Mouse (Mus musculus): ENCODE results near the gene Pip4p1.
A peak's percentile ranks its signal among the peaks of the same experiment; 100 is the strongest.
"Not testable (repeated sequence)": the region's sequence is repeated elsewhere in the genome, so short reads cannot be mapped to it uniquely, and the experiment has no call there.

Pip4p1 gene

DNA sequence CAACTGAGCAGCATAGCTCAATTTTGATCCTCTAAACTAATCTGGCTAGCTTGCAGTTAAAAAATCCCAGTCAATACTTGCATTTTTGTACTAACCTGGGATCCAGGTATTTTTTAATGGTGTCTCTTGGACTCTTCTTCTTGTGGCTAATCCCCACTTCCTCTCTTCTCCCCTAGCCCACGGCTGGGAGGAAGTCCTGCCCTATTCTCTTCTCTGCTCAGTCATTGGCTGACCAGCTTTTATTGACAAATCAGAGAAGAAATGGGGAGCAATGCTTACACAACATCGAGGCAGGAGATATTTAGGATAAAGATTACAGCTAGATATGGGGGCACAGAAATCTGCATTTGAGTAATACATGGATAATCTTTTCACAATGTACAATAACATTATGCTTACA, 8.3 kb upstream of the Pip4p1 start:
- no peak for DNase-seq (ENCODE audit: low spot score)

- DNase-seq (ENCODE audit: low spot score), result no peak
These were observed 7.7 kb upstream of the Pip4p1 start for GRCm38 (mm10) chr14:50938119-50938908.

DNA sequence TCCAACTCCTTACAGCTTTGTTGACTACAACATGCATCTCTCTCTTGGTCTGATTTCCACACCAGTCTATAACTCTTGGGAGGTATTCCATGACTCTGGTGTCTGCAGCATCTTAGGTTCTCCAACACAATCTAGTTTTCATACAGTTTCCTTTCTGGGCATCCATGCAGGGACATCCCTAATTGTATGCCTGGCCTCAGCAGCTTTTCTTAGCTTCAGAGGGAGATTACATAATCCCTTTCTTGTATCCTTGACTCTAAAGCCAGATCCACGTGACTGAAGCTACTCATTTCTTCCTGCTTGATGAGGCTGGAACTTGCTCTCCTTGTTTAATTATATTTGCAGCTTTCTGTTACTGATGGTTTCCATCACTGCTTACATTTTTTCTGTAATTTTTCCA, 6.0 kb upstream of the Pip4p1 start:
- DNase-seq (ENCODE audit: low spot score), result no peak

- DNase-seq (ENCODE audit: low spot score), result no peak
These were observed 901 bp upstream of the Pip4p1 start for GRCm38 (mm10) chr14:50931493-50932020.

DNA sequence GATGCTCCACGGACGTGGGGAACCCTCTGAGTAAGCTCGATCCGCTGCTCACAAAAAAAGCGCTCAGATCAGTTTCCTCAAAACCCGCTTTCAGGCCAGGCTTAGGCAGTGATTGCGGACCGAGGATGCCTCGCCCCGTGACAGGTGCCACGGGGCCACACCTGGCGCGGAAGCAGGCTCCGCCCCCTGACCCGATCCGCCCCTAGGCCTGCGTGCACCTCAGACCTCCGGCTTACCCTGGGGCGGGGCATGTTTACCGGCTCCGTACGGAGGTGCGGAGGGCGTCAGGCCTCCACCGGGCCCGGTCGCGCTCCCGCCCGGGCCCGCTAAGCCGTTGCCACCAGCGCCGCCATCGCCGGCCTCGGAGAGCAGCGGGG, 291 bp downstream of the Pip4p1 start:
- peak; percentile 50 for DNase-seq (ENCODE audit: low spot score)

DNA sequence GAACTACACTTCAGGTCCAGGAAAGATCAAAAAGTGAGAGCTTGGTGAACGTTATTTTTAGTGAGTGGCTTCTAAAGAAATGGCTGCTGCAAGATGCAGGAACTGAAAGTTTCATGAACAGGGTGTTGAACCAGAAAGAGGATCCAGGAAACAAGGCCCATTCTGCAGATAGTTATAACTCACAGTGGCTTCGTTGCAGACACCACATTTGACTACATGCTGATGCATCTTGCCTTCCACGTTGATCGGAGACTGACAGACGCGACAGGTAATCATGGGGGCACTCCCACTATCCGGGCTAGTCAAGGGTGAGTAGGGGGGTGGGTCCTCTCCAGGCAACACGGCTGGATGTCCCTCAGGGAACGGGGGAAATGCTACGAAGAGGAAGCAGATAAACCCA, 705 bp downstream of the Pip4p1 start:
- no peak for DNase-seq (ENCODE audit: low spot score)

GRCm38 (mm10) chr14:50927366-50927765, 3.3 kb downstream of the Pip4p1 start:
- no peak for DNase-seq (ENCODE audit: low spot score)

GRCm38 (mm10) chr14:50925111-50925920, 5.3 kb downstream of the Pip4p1 start:
- DNase-seq (ENCODE audit: low spot score), result no peak

DNA sequence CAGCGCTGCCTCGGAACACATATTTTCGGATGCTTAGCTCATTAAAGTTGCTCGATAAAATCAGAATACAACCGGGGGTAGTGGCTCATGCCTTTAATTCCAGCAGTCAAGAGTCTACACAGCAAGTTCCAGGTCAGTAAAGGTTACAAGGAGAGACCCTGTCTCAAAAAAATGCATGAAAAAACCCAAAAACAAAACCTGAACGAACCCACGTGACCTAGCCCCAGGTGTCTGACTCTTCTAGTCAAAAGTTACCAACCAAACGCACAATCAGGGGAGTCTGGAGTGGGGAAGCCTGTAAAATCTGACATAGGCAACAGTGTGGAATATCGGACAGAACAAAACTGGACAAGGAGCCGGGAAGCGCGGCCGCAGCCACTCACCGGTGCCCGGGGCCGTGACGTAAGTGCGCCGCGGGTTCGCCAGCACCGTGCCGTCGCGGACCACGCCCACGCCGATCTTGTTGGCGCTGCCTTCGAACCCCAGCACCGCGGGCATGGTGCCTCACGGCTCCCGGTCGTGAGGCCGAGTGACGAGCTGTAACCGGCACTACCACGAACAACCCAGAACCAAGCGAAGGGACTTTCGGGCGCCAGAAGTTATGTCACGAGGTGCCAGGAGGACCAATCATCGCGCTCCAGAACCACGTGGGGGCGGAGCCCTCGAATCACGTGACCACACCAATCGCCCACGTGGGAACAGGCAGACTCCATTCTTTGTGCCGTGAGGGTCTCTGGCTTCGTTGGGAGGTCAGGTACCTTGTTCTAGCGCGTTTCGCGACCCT, 6.2 kb downstream of the Pip4p1 start, which contains the start of the genes Osgep and Apex1:
Gene Osgep (minus strand): TSS at position 613 of the 784 bp plus-strand sequence.
Gene Apex1 (plus strand): TSS at position 688 of the 784 bp plus-strand sequence.
- DNase-seq (ENCODE audit: low spot score), result peak; percentile 90

DNA sequence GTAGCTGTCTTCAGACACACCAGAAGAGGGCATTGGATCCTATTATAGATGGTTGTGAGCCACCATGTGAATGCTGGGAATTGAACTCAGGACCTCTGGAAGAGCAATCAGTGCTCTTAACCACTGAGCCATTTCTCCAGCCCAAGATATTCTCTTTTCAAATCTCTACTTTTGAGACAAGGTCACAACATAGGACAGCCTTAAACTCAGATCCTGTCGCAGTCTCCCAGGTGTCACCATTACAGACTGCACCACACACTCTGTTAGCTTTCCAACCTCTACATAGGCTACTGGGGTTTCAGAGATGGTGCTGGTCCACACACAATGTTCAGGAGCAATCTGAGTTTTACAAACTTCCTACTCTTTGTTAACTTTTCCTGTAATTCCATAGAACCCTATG, 7.2 kb downstream of the Pip4p1 start:
- DNase-seq (ENCODE audit: low spot score), result not testable (repeated sequence)

DNA sequence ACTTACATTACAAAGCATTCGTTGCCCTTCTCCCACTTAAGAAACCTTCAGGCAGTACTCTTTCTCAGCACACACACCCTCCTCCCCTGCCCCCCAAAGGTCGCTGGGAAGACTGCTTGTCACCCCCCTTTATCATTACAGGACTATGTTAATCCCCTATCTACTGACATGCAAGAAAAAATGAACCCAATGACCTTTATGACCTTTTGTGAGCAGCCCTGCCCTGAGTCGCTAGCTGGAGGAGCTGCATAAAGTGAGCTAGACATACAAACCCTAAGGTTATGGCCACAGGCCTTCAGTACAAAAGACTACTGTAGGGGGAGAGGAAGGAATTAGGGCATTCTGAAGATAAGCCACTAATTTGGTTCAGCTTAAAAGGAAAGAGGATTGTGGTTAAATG, 19.3 kb downstream of the Pip4p1 start:
- DNase-seq (ENCODE audit: low spot score), result no peak

GRCm38 (mm10) chr14:50908126-50908525, 22.5 kb downstream of the Pip4p1 start:
- no peak for DNase-seq (ENCODE audit: low spot score)

DNA sequence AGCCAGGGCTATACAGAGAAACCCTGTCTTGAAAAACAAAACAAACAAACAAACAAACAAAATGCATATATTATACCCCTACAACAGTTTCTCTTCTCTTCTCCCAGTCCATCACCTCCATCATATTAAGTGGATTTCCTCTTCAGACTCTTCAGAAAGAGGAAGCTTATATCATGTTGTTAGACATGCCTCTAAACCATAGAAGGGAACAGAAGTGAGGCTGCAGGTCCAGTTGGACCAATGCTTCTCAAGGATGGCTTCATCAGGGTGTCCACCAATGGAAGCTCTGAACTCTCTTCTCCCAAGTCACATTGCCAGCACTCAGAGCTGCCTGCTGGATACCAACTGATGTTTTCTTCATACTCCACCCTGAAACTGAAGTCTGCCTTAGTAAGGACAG, 25.3 kb downstream of the Pip4p1 start:
- not testable (repeated sequence) for DNase-seq (ENCODE audit: low spot score)

- no peak for DNase-seq (ENCODE audit: low spot score)
These were observed 25.9 kb downstream of the Pip4p1 start for GRCm38 (mm10) chr14:50904828-50905129.

- DNase-seq (ENCODE audit: low spot score), result no peak
These were observed 26.5 kb downstream of the Pip4p1 start for GRCm38 (mm10) chr14:50903973-50904827.

DNA sequence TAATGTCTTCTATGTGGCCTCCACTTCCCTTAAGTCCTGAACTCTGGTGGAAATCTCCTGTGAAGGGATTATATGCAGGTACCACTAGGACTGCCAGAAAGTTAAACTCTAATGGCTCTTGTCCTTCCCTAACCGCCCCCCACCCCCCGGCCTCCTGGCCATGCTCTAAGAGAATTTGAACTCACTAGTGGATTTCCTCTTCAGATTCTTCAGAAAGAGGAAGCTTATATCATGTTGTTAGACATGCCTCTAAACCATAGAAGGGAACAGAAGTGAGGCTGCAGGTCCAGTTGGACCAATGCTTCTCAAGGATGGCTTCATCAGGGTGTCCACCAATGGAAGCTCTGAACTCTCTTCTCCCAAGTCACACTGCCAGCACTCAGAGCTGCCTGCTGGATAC, 32.7 kb downstream of the Pip4p1 start:
- not testable (repeated sequence) for DNase-seq (ENCODE audit: low spot score)

- DNase-seq (ENCODE audit: low spot score), result no peak
These were observed 33.3 kb downstream of the Pip4p1 start, which contains the start of gene Klhl33 for GRCm38 (mm10) chr14:50897374-50897765. Gene Klhl33 (minus strand): TSS chr14:50897507.

GRCm38 (mm10) chr14:50896747-50897373, 33.8 kb downstream of the Pip4p1 start:
- DNase-seq (ENCODE audit: low spot score), result no peak

DNA sequence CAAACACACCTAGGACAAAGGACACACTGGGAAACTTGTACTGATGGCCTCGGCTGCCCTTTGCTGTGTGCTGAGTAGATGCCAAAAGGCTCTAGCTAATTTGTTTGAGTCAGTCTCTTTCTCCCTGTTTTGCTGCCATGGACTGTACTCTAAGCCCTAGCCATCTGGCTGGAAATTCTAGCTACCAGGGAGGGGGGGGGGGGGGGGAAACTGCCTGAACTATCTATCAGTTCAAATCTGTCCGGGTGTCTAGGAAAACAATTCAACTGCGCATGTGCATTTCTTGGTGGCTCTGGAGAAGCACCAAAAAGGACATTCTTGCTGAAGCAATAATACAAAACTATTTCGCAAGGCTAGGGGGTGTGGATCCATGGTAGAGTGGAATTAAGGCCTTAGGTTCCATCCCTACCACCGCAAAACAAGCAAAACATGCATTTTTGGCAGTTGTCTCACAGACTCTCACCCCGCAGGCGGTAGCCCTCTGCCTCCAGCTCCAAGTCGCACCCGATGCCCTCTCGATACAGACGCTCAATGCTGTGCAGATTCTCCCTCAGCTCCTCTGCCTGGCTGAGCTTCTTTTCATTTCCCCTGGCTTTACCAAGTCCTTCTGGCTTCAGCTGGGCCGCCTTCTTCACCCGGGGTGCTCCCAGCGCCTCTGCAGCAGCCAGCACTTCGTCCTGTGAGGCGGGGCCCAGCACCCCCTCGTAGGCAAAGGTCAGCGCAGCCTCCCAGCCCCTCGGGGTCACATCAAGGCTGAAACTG, 34.5 kb downstream of the Pip4p1 start:
- DNase-seq (ENCODE audit: low spot score), result peak; percentile 36

DNA sequence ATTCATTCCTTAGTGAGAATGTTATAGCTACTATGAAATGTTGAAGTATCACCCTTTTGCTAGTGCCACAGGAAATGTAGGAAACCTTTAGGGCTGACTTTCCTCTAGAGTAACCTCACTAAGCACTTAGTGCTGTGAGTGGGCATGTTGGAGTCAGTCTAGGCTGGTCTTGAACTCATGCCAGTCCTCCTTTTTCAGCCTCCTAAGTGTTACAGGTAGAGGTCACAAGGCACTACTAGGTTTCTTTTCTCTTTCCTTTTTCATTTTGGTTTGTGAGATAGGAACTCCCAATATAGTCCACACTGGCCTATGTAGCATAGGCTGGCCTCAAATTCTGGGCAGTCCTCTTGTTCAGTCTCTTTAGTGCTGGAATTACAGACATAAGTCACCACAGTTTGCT, 35.2 kb downstream of the Pip4p1 start:
- DNase-seq (ENCODE audit: low spot score), result no peak
